Mouse (Mus musculus): ENCODE data around the gene Myof.

DNA sequence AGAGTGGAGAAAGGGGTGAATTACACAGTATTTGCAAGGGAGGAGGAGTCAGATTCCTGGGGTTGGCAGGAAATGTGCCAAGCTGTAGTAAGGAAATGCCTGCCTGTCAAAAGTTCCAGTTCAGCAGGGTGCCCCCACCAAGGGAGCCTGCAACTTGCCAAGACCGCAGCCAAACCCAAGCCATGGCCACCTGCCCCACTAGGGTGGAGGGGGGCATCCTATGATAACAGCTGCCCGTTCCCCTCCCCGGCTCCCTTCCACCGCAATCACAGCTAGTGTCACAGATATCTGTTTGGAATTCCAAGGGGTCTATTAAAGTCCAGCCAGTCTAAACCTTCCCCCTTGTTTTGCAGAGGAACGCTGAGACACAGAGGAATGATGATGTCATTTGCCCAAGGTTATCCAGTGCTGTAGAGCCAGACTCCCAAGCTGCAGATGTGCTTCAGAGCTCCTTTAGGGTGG, 1.1 kb downstream of the Myof start:
- no peak for TF ChIP-seq POLR2A (IDR thresholded peaks at IDR 0.05; ENCODE audit: control insufficient read depth, extremely low read depth, insufficient read depth, low read length, poor library complexity)
- no peak for TF ChIP-seq CTCF (IDR thresholded peaks at IDR 0.05; ENCODE audit: borderline replicate concordance, control insufficient read depth, extremely low read depth, insufficient read depth, low read length, poor library complexity)
